Mouse (Mus musculus) hindbrain, embryonic 13.5 days (tissue): ENCODE data around the gene Jpt1. TPM values are rescaled to one million over a fixed set of nuclear protein-coding genes. Genes with fewer than 3 reads are reported as not detected.
"Not testable (repeated sequence)": the region's sequence is repeated elsewhere in the genome, so short reads cannot be mapped to it uniquely, and the experiment has no call there.

ENCODE experiments used
- ATAC-seq: fragments of 200-750 bp; cut with Nextera tagmentation; 2 replicates; pipeline ENCODE4 v1.8.0; 2017; ENCODE audit warnings: moderate TSS enrichment; ENCODE audit not compliant: low FRiP score
- H3K27ac ChIP-seq: fragments of 300-500 bp; sonication (generic); 2 replicates; pipeline ENCODE4 v1.5.1; 2015; ENCODE audit warnings: inconsistent platforms, mild to moderate bottlenecking, moderate library complexity
- H3K27me3 ChIP-seq: fragments of 300-500 bp; sonication (generic); 2 replicates; pipeline ENCODE4 v1.6.1; 2015; ENCODE audit warnings: mild to moderate bottlenecking, inconsistent platforms
- H3K36me3 ChIP-seq: fragments of 300-500 bp; sonication (generic); 2 replicates; pipeline ENCODE4 v1.6.1; 2015; ENCODE audit warnings: mild to moderate bottlenecking, inconsistent platforms
- H3K4me1 ChIP-seq: fragments of 300-500 bp; sonication (generic); replicated peaks from 2 replicates; pipeline ENCODE4 v1.6.1; 2015; ENCODE audit warnings: inconsistent platforms
- H3K4me2 ChIP-seq: fragments of 300-500 bp; sonication (generic); 2 replicates; pipeline ENCODE4 v1.6.1; 2015; ENCODE audit warnings: inconsistent platforms, mild to moderate bottlenecking, moderate library complexity
- H3K4me3 ChIP-seq: fragments of 300-500 bp; sonication (generic); 2 replicates; pipeline ENCODE4 v1.5.1; 2015; ENCODE audit warnings: mild to moderate bottlenecking, inconsistent platforms
- H3K9ac ChIP-seq: fragments of 300-500 bp; sonication (generic); 2 replicates; pipeline ENCODE4 v1.6.1; 2015; ENCODE audit warnings: mild to moderate bottlenecking, inconsistent platforms
- H3K9me3 ChIP-seq: fragments of 300-500 bp; sonication (generic); 2 replicates; pipeline ENCODE4 v1.6.1; 2016; ENCODE audit warnings: inconsistent platforms
- WGBS: fragments of 180-500 bp; shearing (Covaris S2); methylation state at CpG from one replicate; pipeline ENCODE4 v1.1.7; 2015; 5-methylcytosine and 5-hydroxymethylcytosine counted together
- polyA plus RNA-seq: library from polyadenylated mRNA; unstranded; fragments of >200 nt; fragmentation: Nextera tagmentation; extraction: Ambion mirVana; gene quantifications from 2 replicates; pipeline ENCODE4 v1.2.1, GENCODE M21; 2015

Gene Jpt1
- polyA plus RNA-seq = 1,452 and 1,454 TPM in 2 replicates

GRCm38 (mm10) chr11:115514238-115514663 lies at the start of gene Jpt1:
Gene Jpt1 (minus strand): TSS chr11:115514387.
- no peaks in the 10 kb centered on the region for H3K27me3 ChIP-seq
- peak within 1 kb of the TSS; percentile 100 for H3K9ac ChIP-seq
- no peaks in the 10 kb centered on the region for H3K36me3 ChIP-seq
- H3K27ac ChIP-seq = peak within 1 kb of the TSS; percentile 92
- peak within 1 kb of the TSS; percentile 98 for H3K4me3 ChIP-seq
- H3K4me1 ChIP-seq = peaks cover 37% of the 10 kb centered on the region
- ATAC-seq = peak; percentile 96
- H3K4me2 ChIP-seq = peak within 1 kb of the TSS; percentile 80
- H3K9me3 ChIP-seq = no peaks in the 10 kb centered on the region
- WGBS = under 1% methylated on average over 24 of the region's 24 CpGs

- H3K4me1 ChIP-seq = peaks cover 21% of the 10 kb centered on the region
- 51% methylated on average over 4 of the region's 4 CpGs for WGBS
- no peaks in the 10 kb centered on the region for H3K27me3 ChIP-seq
- H3K4me2 ChIP-seq = peak overlapping the region; percentile 82
- H3K9me3 ChIP-seq = no peaks in the 10 kb centered on the region
- peak overlapping the region; percentile 58 for H3K27ac ChIP-seq
- peak overlapping the region; percentile 83 for H3K9ac ChIP-seq
- peaks cover 16% of the 10 kb centered on the region for H3K36me3 ChIP-seq
- peak overlapping the region; percentile 78 for H3K4me3 ChIP-seq
- no peak for ATAC-seq
These were observed 49.2 kb upstream of the Jpt1 start for GRCm38 (mm10) chr11:115563406-115563805.

- H3K9ac ChIP-seq = no peak overlapping the region
- no peaks in the 10 kb centered on the region for H3K36me3 ChIP-seq
- no peaks in the 10 kb centered on the region for H3K27me3 ChIP-seq
- H3K4me2 ChIP-seq = no peak overlapping the region
- no peak overlapping the region for H3K4me3 ChIP-seq
- no peak overlapping the region for H3K27ac ChIP-seq
- H3K4me1 ChIP-seq = no peaks in the 10 kb centered on the region
- H3K9me3 ChIP-seq = no peaks in the 10 kb centered on the region
- WGBS = 84% methylated on average over 17 of the region's 17 CpGs
- no peak for ATAC-seq
These were observed 41.5 kb upstream of the Jpt1 start for GRCm38 (mm10) chr11:115555717-115556116.

GRCm38 (mm10) chr11:115552783-115553182 lies 38.6 kb upstream of the Jpt1 start:
- no peak overlapping the region for H3K4me2 ChIP-seq
- H3K4me3 ChIP-seq = no peak overlapping the region
- 0 out of 2 replicates have a peak, but pooled peaks cover 5% of the 10 kb centered on the region for H3K9me3 ChIP-seq
- 62% methylated on average over 4 of the region's 4 CpGs for WGBS
- H3K27me3 ChIP-seq = no peaks in the 10 kb centered on the region
- ATAC-seq = no peak
- no peaks in the 10 kb centered on the region for H3K4me1 ChIP-seq
- no peak overlapping the region for H3K27ac ChIP-seq
- H3K36me3 ChIP-seq = no peaks in the 10 kb centered on the region
- H3K9ac ChIP-seq = no peak overlapping the region

GRCm38 (mm10) chr11:115543571-115543970 lies 29.4 kb upstream of the Jpt1 start:
- Histone ChIP-seq H3K4me3 (no peak overlapping the region), H3K27me3 (peaks cover 5% of the 10 kb centered on the region; the same call in 1 of the 2 replicates), H3K27ac (no peak overlapping the region), H3K9ac (no peak overlapping the region), H3K4me1 (no peaks in the 10 kb centered on the region), H3K36me3 (no peaks in the 10 kb centered on the region), H3K4me2 (no peak overlapping the region), H3K9me3 (no peaks in the 10 kb centered on the region)
- 86% methylated on average over 4 of the region's 4 CpGs for whole genome bisulfite sequencing
- ATAC-seq = no peak

GRCm38 (mm10) chr11:115538045-115538444 lies 23.9 kb upstream of the Jpt1 start:
- no peak overlapping the region for H3K27ac ChIP-seq
- no peaks in the 10 kb centered on the region for H3K27me3 ChIP-seq
- no peak for ATAC-seq
- H3K4me1 ChIP-seq = peaks cover 24% of the 10 kb centered on the region
- H3K4me3 ChIP-seq = no peak overlapping the region
- 62% methylated on average over 2 of the region's 2 CpGs for WGBS
- H3K9me3 ChIP-seq = no peaks in the 10 kb centered on the region
- H3K4me2 ChIP-seq = no peak overlapping the region
- H3K9ac ChIP-seq = no peak overlapping the region
- H3K36me3 ChIP-seq = peaks cover 12% of the 10 kb centered on the region

GRCm38 (mm10) chr11:115536856-115537568 lies 22.8 kb upstream of the Jpt1 start:
- H3K4me3 ChIP-seq = peak overlapping the region; percentile 89
- peak overlapping the region; percentile 52 for H3K4me2 ChIP-seq
- no peaks in the 10 kb centered on the region for H3K27me3 ChIP-seq
- 76% methylated on average over 10 of the region's 10 CpGs for WGBS
- no peak for ATAC-seq
- H3K4me1 ChIP-seq = peaks cover 28% of the 10 kb centered on the region
- peaks cover 22% of the 10 kb centered on the region for H3K36me3 ChIP-seq
- H3K9me3 ChIP-seq = no peaks in the 10 kb centered on the region
- peak overlapping the region; percentile 59 for H3K9ac ChIP-seq
- peak overlapping the region; percentile 100 for H3K27ac ChIP-seq

GRCm38 (mm10) chr11:115536038-115536681 lies 22.0 kb upstream of the Jpt1 start, which contains the start of gene Sumo2:
Gene Sumo2 (minus strand): TSS chr11:115536276.
- ATAC-seq = peak; percentile 89
- H3K9me3 ChIP-seq = no peaks in the 10 kb centered on the region
- H3K27me3 ChIP-seq = no peaks in the 10 kb centered on the region
- peaks cover 31% of the 10 kb centered on the region for H3K36me3 ChIP-seq
- peak within 1 kb of the TSS; percentile 89 for H3K4me3 ChIP-seq
- H3K4me1 ChIP-seq = peaks cover 28% of the 10 kb centered on the region
- H3K27ac ChIP-seq = peak within 1 kb of the TSS; percentile 100
- H3K4me2 ChIP-seq = peak within 1 kb of the TSS; percentile 77
- WGBS = under 1% methylated on average over 62 of the region's 70 CpGs
- H3K9ac ChIP-seq = peak within 1 kb of the TSS; percentile 93

- Histone ChIP-seq H3K4me2 (peak overlapping the region; percentile 77), H3K4me1 (peaks cover 28% of the 10 kb centered on the region), H3K9ac (peak overlapping the region; percentile 93), H3K27ac (peak overlapping the region; percentile 100), H3K27me3 (no peaks in the 10 kb centered on the region), H3K36me3 (peaks cover 33% of the 10 kb centered on the region), H3K4me3 (peak overlapping the region; percentile 89), H3K9me3 (no peaks in the 10 kb centered on the region)
- under 1% methylated on average over 63 of the region's 84 CpGs for WGBS
- ATAC-seq = peak; percentile 87
These were observed 21.3 kb upstream of the Jpt1 start for GRCm38 (mm10) chr11:115535401-115536037.

GRCm38 (mm10) chr11:115534759-115535371 lies 20.7 kb upstream of the Jpt1 start:
- 8% methylated on average over 11 of the region's 11 CpGs for WGBS
- Histone ChIP-seq H3K4me1 (peaks cover 28% of the 10 kb centered on the region), H3K9ac (peak overlapping the region; percentile 93), H3K27ac (peak overlapping the region; percentile 100), H3K36me3 (peaks cover 39% of the 10 kb centered on the region), H3K4me3 (peak overlapping the region; percentile 89), H3K4me2 (peak overlapping the region; percentile 77), H3K27me3 (no peaks in the 10 kb centered on the region), H3K9me3 (no peaks in the 10 kb centered on the region)
- no peak for ATAC-seq

GRCm38 (mm10) chr11:115526446-115526845 lies 12.3 kb upstream of the Jpt1 start:
- H3K36me3 ChIP-seq = peaks cover 83% of the 10 kb centered on the region
- not testable (repeated sequence) for H3K4me3 ChIP-seq
- WGBS = 86% methylated on average over 3 of the region's 3 CpGs

GRCm38 (mm10) chr11:115522703-115523102 lies 8.5 kb upstream of the Jpt1 start:
- no peaks in the 10 kb centered on the region for H3K9me3 ChIP-seq

More at GRCm38 (mm10) chr11:115526446-115526845, 12.3 kb upstream of the Jpt1 start:
- H3K9ac ChIP-seq, H3K27ac ChIP-seq, H3K4me2 ChIP-seq, ATAC-seq, H3K4me1 ChIP-seq, H3K27me3 ChIP-seq, H3K9me3 ChIP-seq: not testable (repeated sequence)

More at GRCm38 (mm10) chr11:115522703-115523102, 8.5 kb upstream of the Jpt1 start:
- ATAC-seq = no peak
- WGBS = 79% methylated on average over 2 of the region's 2 CpGs
- Histone ChIP-seq H3K4me3 (no peak overlapping the region), H3K36me3 (peaks cover 52% of the 10 kb centered on the region), H3K27ac (no peak overlapping the region), H3K27me3 (no peaks in the 10 kb centered on the region), H3K4me1 (no peaks in the 10 kb centered on the region), H3K9ac (no peak overlapping the region), H3K4me2 (no peak overlapping the region)
